Mouse (Mus musculus): ENCODE measurements at regions not wholly inside any gene's neighbourhood (a gene's known extent, or its start where the extent isn't known, plus 50 kb on each side); places are given as distances from the start of the nearest gene placed in this dataset.

- peak; percentile 62 to 69 for DNase-seq (ENCODE audit: low spot score in 2 of 2)
Measured at GRCm38 (mm10) chr12:56275556-56276242, 70.0 kb downstream of the Mbip start.

- no peak for DNase-seq (ENCODE audit: low spot score in 2 of 2)
Measured at GRCm38 (mm10) chr12:56265049-56265448, 80.6 kb downstream of the Mbip start.

- no peak for DNase-seq (ENCODE audit: low spot score in 2 of 2)
Measured at GRCm38 (mm10) chr12:56261471-56261870, 84.2 kb downstream of the Mbip start.

- no peak for DNase-seq (ENCODE audit: low spot score in 2 of 2)
Measured at GRCm38 (mm10) chr12:56258401-56259050, 87.2 kb downstream of the Mbip start.

- DNase-seq (ENCODE audit: low spot score in 2 of 2), result no peak
Measured at GRCm38 (mm10) chr12:56256243-56256881, 89.3 kb downstream of the Mbip start.

GRCm38 (mm10) chr12:56252612-56253444 is 92.9 kb downstream of the Mbip start:
- DNase-seq (ENCODE audit: low spot score in 2 of 2), result no peak

GRCm38 (mm10) chr12:56250262-56250661 is 95.4 kb downstream of the Mbip start:
- no peak for DNase-seq (ENCODE audit: low spot score in 2 of 2)

- no peak for DNase-seq (ENCODE audit: low spot score in 2 of 2)
Measured at GRCm38 (mm10) chr12:56246406-56246805, 99.3 kb downstream of the Mbip start.

- DNase-seq (ENCODE audit: low spot score in 2 of 2), result no peak
Measured at GRCm38 (mm10) chr12:56242803-56243202, 102.9 kb downstream of the Mbip start.

- DNase-seq (ENCODE audit: low spot score in 2 of 2), result peak; percentile 45 to 76
Measured at GRCm38 (mm10) chr12:56241735-56242134, 104.0 kb downstream of the Mbip start.

GRCm38 (mm10) chr12:56240206-56240605 is 105.5 kb downstream of the Mbip start:
- DNase-seq (ENCODE audit: low spot score in 2 of 2), result no peak

- DNase-seq (ENCODE audit: low spot score in 2 of 2), result peak in 1 of 2 experiments; percentile 3
Measured at GRCm38 (mm10) chr12:56234571-56234970, 111.1 kb downstream of the Mbip start.

GRCm38 (mm10) chr12:56233209-56233608 is 112.5 kb downstream of the Mbip start:
- no peak for DNase-seq (ENCODE audit: low spot score in 2 of 2)

- no peak for DNase-seq (ENCODE audit: low spot score in 2 of 2)
Measured at GRCm38 (mm10) chr12:56224142-56224895, 121.4 kb downstream of the Mbip start.

GRCm38 (mm10) chr12:56193524-56193923 is 152.2 kb downstream of the Mbip start:
- DNase-seq (ENCODE audit: low spot score in 2 of 2), result no peak

- DNase-seq (ENCODE audit: low spot score in 2 of 2), result no peak
Measured at GRCm38 (mm10) chr12:56189562-56189961, 156.1 kb downstream of the Mbip start.

GRCm38 (mm10) chr12:56160736-56161135 is 185.0 kb downstream of the Mbip start:
- DNase-seq (ENCODE audit: low spot score in 2 of 2), result no peak

GRCm38 (mm10) chr12:56144359-56144758 is 201.3 kb downstream of the Mbip start:
- no peak for DNase-seq (ENCODE audit: low spot score in 2 of 2)

- no peak for DNase-seq (ENCODE audit: low spot score in 2 of 2)
Measured at GRCm38 (mm10) chr12:56143789-56144188, 201.9 kb downstream of the Mbip start.

GRCm38 (mm10) chr12:56114446-56114845 is 231.2 kb downstream of the Mbip start:
- DNase-seq (ENCODE audit: low spot score in 2 of 2), result no peak

- no peak for DNase-seq (ENCODE audit: low spot score in 2 of 2)
Measured at GRCm38 (mm10) chr12:56081406-56081805, 245.3 kb downstream of the Brms1l start.
